Comparison of ENCODE assay signal across 13 mouse cellular contexts in genomic region chr9:107600745-107601144, GRCm38 (mm10). TPM values are rescaled to one million over a fixed set of nuclear protein-coding genes. Genes with fewer than 3 reads are reported as not detected.
DNase-seq lines count a peak whose midpoint lies in the region; ATAC-seq and TF ChIP-seq lines count a peak whose summit lies in the region.
"Had no signal": no experiment of that assay in that cellular context is flagged by ENCODE, and none has a peak within 500 bp of the region (broad histone marks: within the 10 kb centered on the region; RNA-seq: fewer than 3 reads in every experiment).

No protein-coding gene starts in this region.

- ATAC-seq in heart, postnatal 0 days (ENCODE audit: insufficient read depth, low read depth) = no peak
- no peak for ATAC-seq in lung, embryonic 14.5 days (ENCODE audit: insufficient read depth)
- ATAC-seq in neural tube, embryonic 15.5 days (ENCODE audit: low FRiP score) = no peak

- 80% methylated on average over 12 of the region's 12 CpGs for WGBS in heart, postnatal 0 days
- WGBS in lung, embryonic 14.5 days = 77% methylated on average over 12 of the region's 12 CpGs
- 87% methylated on average over 12 of the region's 12 CpGs for WGBS in neural tube, embryonic 15.5 days

- TF ChIP-seq RAD21 in MEL (IDR thresholded peaks at IDR 0.05; ENCODE audit: low read depth, low read length) = no peak

- H3K27ac ChIP-seq in heart, postnatal 0 days (ENCODE audit: low read depth) = no peak overlapping the region
- no peak overlapping the region for H3K27ac ChIP-seq in lung, embryonic 14.5 days (ENCODE audit: low read depth)
- no peak overlapping the region for H3K27ac ChIP-seq in MEL (ENCODE audit: control insufficient read depth, low read depth, low read length)
- no peak overlapping the region for H3K27ac ChIP-seq in neural tube, embryonic 15.5 days (replicated peaks)
- H3K27ac ChIP-seq: hindbrain, embryonic 12.5 days; limb, embryonic 10.5 days; midbrain, embryonic 15.5 days had no signal

- no peak for DNase-seq in heart, postnatal 0 days (ENCODE audit: low spot score)
- DNase-seq in heart, adult 18-20 months = no peak
- DNase-seq in lung, embryonic 14.5 days = no peak
- DNase-seq in lung, postnatal 14 days = no peak
- no peak for DNase-seq in MEL (ENCODE audit: low read depth, low spot score)
- peak; percentile 45 for DNase-seq in naive thymus-derived CD4-positive, alpha-beta T cell, adult 2 months (ENCODE audit: low read depth)
- DNase-seq: adrenal gland, postnatal 10 days; thymus, adult 2 months had no signal

- no peak for TF ChIP-seq EP300 in heart, postnatal 0 days (IDR thresholded peaks at IDR 0.05; ENCODE audit: low read depth)
- no peak for TF ChIP-seq EP300 in MEL (IDR thresholded peaks at IDR 0.05; ENCODE audit: low read depth in 1 of 2, low read length in 2 of 2)

- H3K4me1 ChIP-seq in heart, postnatal 0 days (ENCODE audit: control insufficient read depth, insufficient read depth) = peaks cover 15% of the 10 kb centered on the region
- H3K4me1 ChIP-seq in lung, embryonic 14.5 days (ENCODE audit: insufficient read depth) = peaks cover 5% of the 10 kb centered on the region; the same call in 1 of the 2 replicates
- H3K4me1 ChIP-seq in MEL (ENCODE audit: control insufficient read depth in 1 of 2, insufficient read depth in 2 of 2, low read length in 2 of 2) = peaks cover 0 to 18% of the 10 kb centered on the region in 2 experiments; a peak in 2 of 4 replicates
- H3K4me1 ChIP-seq in neural tube, embryonic 15.5 days = peaks cover 13% of the 10 kb centered on the region

- TF ChIP-seq POLR2A in MEL (IDR thresholded peaks at IDR 0.05; ENCODE audit: control insufficient read depth in 1 of 2, insufficient read depth in 1 of 2, low read depth in 1 of 2, low read length in 2 of 2, poor library complexity in 1 of 2) = no peak

- H3K9me3 ChIP-seq in heart, postnatal 0 days (replicated peaks; ENCODE audit: control insufficient read depth, low read length) = no peaks in the 10 kb centered on the region
- H3K9me3 ChIP-seq in lung, embryonic 14.5 days (ENCODE audit: low read depth, low read length) = no peaks in the 10 kb centered on the region
- no peaks in the 10 kb centered on the region for H3K9me3 ChIP-seq in MEL (replicated peaks; ENCODE audit: insufficient read depth, low read length)
- no peaks in the 10 kb centered on the region for H3K9me3 ChIP-seq in neural tube, embryonic 15.5 days (replicated peaks)
- H3K9me3 ChIP-seq: heart, embryonic 12.5 days; hindbrain, embryonic 12.5 days; limb, embryonic 10.5 days; midbrain, embryonic 15.5 days had no signal

- H3K4me3 ChIP-seq in heart, postnatal 0 days (ENCODE audit: low read depth, low read length) = no peak overlapping the region
- no peak overlapping the region for H3K4me3 ChIP-seq in lung, embryonic 14.5 days (ENCODE audit: low read depth, low read length)
- H3K4me3 ChIP-seq in MEL (ENCODE audit: control insufficient read depth in 1 of 2, insufficient read depth in 1 of 2, low read depth in 2 of 2, low read length in 2 of 2) = no peak overlapping the region
- no peak overlapping the region for H3K4me3 ChIP-seq in neural tube, embryonic 15.5 days (replicated peaks)
- H3K4me3 ChIP-seq: heart, embryonic 12.5 days; hindbrain, embryonic 12.5 days; limb, embryonic 10.5 days; midbrain, embryonic 15.5 days had no signal

- no peaks in the 10 kb centered on the region; the same call in 1 of the 2 replicates for H3K79me2 ChIP-seq in MEL (ENCODE audit: control insufficient read depth, insufficient read depth, low read length, poor library complexity)

- no peaks in the 10 kb centered on the region for H3K27me3 ChIP-seq in heart, postnatal 0 days (ENCODE audit: control insufficient read depth, insufficient read depth, low read length)
- H3K27me3 ChIP-seq in lung, embryonic 14.5 days (ENCODE audit: insufficient read depth, low read length) = no peaks in the 10 kb centered on the region
- no peaks in the 10 kb centered on the region for H3K27me3 ChIP-seq in MEL (ENCODE audit: control insufficient read depth in 1 of 2, insufficient read depth in 2 of 2, low read length in 2 of 2)
- no peaks in the 10 kb centered on the region for H3K27me3 ChIP-seq in neural tube, embryonic 15.5 days (replicated peaks)
- H3K27me3 ChIP-seq: midbrain, embryonic 15.5 days had no signal

- H3K36me3 ChIP-seq in heart, postnatal 0 days (replicated peaks; ENCODE audit: control insufficient read depth, insufficient read depth, low read length) = peaks cover 6% of the 10 kb centered on the region; the same call in 1 of the 2 replicates
- H3K36me3 ChIP-seq in lung, embryonic 14.5 days (ENCODE audit: insufficient read depth) = no peaks in the 10 kb centered on the region
- H3K36me3 ChIP-seq in MEL (ENCODE audit: control insufficient read depth in 1 of 2, insufficient read depth in 2 of 2, low read length in 2 of 2) = peaks cover 0 to 6% of the 10 kb centered on the region in 2 experiments; a peak in 2 of 4 replicates
- H3K36me3 ChIP-seq in neural tube, embryonic 15.5 days = no peaks in the 10 kb centered on the region
- H3K36me3 ChIP-seq: hindbrain, embryonic 12.5 days; midbrain, embryonic 15.5 days had no signal

- no peak overlapping the region for H3K9ac ChIP-seq in heart, postnatal 0 days (replicated peaks; ENCODE audit: low read depth, low read length)
- no peak overlapping the region for H3K9ac ChIP-seq in lung, embryonic 14.5 days
- H3K9ac ChIP-seq in MEL (ENCODE audit: control insufficient read depth, low read depth, low read length, poor library complexity, severe bottlenecking) = no peak overlapping the region
- no peak overlapping the region for H3K9ac ChIP-seq in neural tube, embryonic 15.5 days (replicated peaks)
- H3K9ac ChIP-seq: heart, embryonic 12.5 days; midbrain, embryonic 15.5 days had no signal

- peak; percentile 6; the same call in 1 of the 2 replicates for TF ChIP-seq CTCF in heart, postnatal 0 days (IDR thresholded peaks at IDR 0.05; ENCODE audit: low read depth)
- 0 out of 2 replicates have a peak, but pooled peaks have one; percentile 4 for TF ChIP-seq CTCF in lung, embryonic 14.5 days (IDR thresholded peaks at IDR 0.05; ENCODE audit: low read depth)
- TF ChIP-seq CTCF in MEL (IDR thresholded peaks at IDR 0.05 in 2 of 3, conservative IDR thresholded peaks at IDR 0.05 in 1 of 3; ENCODE audit: control insufficient read depth in 1 of 3, insufficient read depth in 1 of 3, low read depth in 2 of 3, low read length in 3 of 3, poor library complexity in 1 of 3, severe bottlenecking in 1 of 3) = peak; percentile 41 to 56 (median 41)

- H3K4me2 ChIP-seq in heart, postnatal 0 days (ENCODE audit: low read depth, low read length) = no peak overlapping the region
- H3K4me2 ChIP-seq in lung, embryonic 14.5 days = no peak overlapping the region
- H3K4me2 ChIP-seq in neural tube, embryonic 15.5 days = no peak overlapping the region
- H3K4me2 ChIP-seq: heart, embryonic 12.5 days; hindbrain, embryonic 12.5 days; midbrain, embryonic 15.5 days had no signal

RNA-seq across cellular contexts. Expression of gene Sema3b, which starts 8.3 kb away (rescaled TPM):
- 21.0 and 34.9 TPM in 2 replicates for total RNA-seq in heart, postnatal 0 days (2014; rRNA removed; ENCODE audit: low replicate concordance)
- polyA plus RNA-seq in heart, postnatal 0 days (2015; fragmentation: Nextera tagmentation; extraction: Ambion mirVana) = 8.9 and 9.1 TPM in 2 replicates
- 10 to 100 TPM; 20.4 to 22.9 TPM for total RNA-seq in heart, adult 18-20 months (2021)
- polyA plus RNA-seq in lung, embryonic 14.5 days (2014; fragmentation: Nextera tagmentation; extraction: Ambion mirVana) = 5.1 and 5.3 TPM in 2 replicates
- 0.04 and 0.07 TPM in 2 replicates for total RNA-seq in MEL (2012; rRNA removed)
- polyA plus RNA-seq in MEL (2012; ENCODE audit: insufficient read depth in 1 of 2, insufficient read length in 2 of 2, low read depth in 1 of 2, low replicate concordance in 2 of 2, missing spikeins in 1 of 2) = under 1 TPM in 1 of 2 experiments, not detected in 1; 0.21 TPM
- 6.6 and 9.7 TPM in 2 replicates for polyA plus RNA-seq in neural tube, embryonic 15.5 days (2015; fragmentation: Nextera tagmentation; extraction: Ambion mirVana)

RNA-seq across cellular contexts. Expression of gene Ifrd2, which starts 13.3 kb away (rescaled TPM):
- total RNA-seq in heart, postnatal 0 days (2014; rRNA removed; ENCODE audit: low replicate concordance) = 22.3 and 31.2 TPM in 2 replicates
- 28.6 and 33.6 TPM in 2 replicates for polyA plus RNA-seq in heart, postnatal 0 days (2015; fragmentation: Nextera tagmentation; extraction: Ambion mirVana)
- total RNA-seq in heart, adult 18-20 months (2021) = 10 to 100 TPM; 48.5 to 48.8 TPM
- polyA plus RNA-seq in lung, embryonic 14.5 days (2014; fragmentation: Nextera tagmentation; extraction: Ambion mirVana) = 57.9 and 64.6 TPM in 2 replicates
- 136 and 147 TPM in 2 replicates for total RNA-seq in MEL (2012; rRNA removed)
- polyA plus RNA-seq in MEL (2012; ENCODE audit: insufficient read depth in 1 of 2, insufficient read length in 2 of 2, low read depth in 1 of 2, low replicate concordance in 2 of 2, missing spikeins in 1 of 2) = 100 to 1,000 TPM in 1 of 2 experiments, not detected in 1; 292 TPM
- polyA plus RNA-seq in neural tube, embryonic 15.5 days (2015; fragmentation: Nextera tagmentation; extraction: Ambion mirVana) = 14.4 and 25.2 TPM in 2 replicates

RNA-seq across cellular contexts. Expression of gene Hyal3, which starts 20.1 kb away (rescaled TPM):
- 0.65 and 0.66 TPM in 2 replicates for total RNA-seq in heart, postnatal 0 days (2014; rRNA removed; ENCODE audit: low replicate concordance)
- polyA plus RNA-seq in heart, postnatal 0 days (2015; fragmentation: Nextera tagmentation; extraction: Ambion mirVana) = 0.29 and 0.44 TPM in 2 replicates
- under 1 TPM; 0.28 to 0.37 TPM for total RNA-seq in heart, adult 18-20 months (2021)
- 0.73 and 1.4 TPM in 2 replicates for polyA plus RNA-seq in lung, embryonic 14.5 days (2014; fragmentation: Nextera tagmentation; extraction: Ambion mirVana)
- 1.8 and 2.3 TPM in 2 replicates for total RNA-seq in MEL (2012; rRNA removed)
- 1 to 10 TPM in 1 of 2 experiments, not detected in 1; 6.8 TPM for polyA plus RNA-seq in MEL (2012; ENCODE audit: insufficient read depth in 1 of 2, insufficient read length in 2 of 2, low read depth in 1 of 2, low replicate concordance in 2 of 2, missing spikeins in 1 of 2)
- 2.0 and 2.2 TPM in 2 replicates for polyA plus RNA-seq in neural tube, embryonic 15.5 days (2015; fragmentation: Nextera tagmentation; extraction: Ambion mirVana)

RNA-seq across cellular contexts. Expression of gene Naa80, which starts 22.1 kb away (rescaled TPM):
- 28.4 and 58.8 TPM in 2 replicates for total RNA-seq in heart, postnatal 0 days (2014; rRNA removed; ENCODE audit: low replicate concordance)
- polyA plus RNA-seq in heart, postnatal 0 days (2015; fragmentation: Nextera tagmentation; extraction: Ambion mirVana) = 14.5 and 17.5 TPM in 2 replicates
- 10 to 100 TPM; 16.1 to 20.1 TPM for total RNA-seq in heart, adult 18-20 months (2021)
- polyA plus RNA-seq in lung, embryonic 14.5 days (2014; fragmentation: Nextera tagmentation; extraction: Ambion mirVana) = 14.7 and 17.2 TPM in 2 replicates
- total RNA-seq in MEL (2012; rRNA removed) = 14.3 and 15.1 TPM in 2 replicates
- polyA plus RNA-seq in MEL (2012; ENCODE audit: insufficient read depth in 1 of 2, insufficient read length in 2 of 2, low read depth in 1 of 2, low replicate concordance in 2 of 2, missing spikeins in 1 of 2) = 10 to 100 TPM in 1 of 2 experiments, not detected in 1; 74.0 TPM
- polyA plus RNA-seq in neural tube, embryonic 15.5 days (2015; fragmentation: Nextera tagmentation; extraction: Ambion mirVana) = 16.9 and 19.7 TPM in 2 replicates

RNA-seq across cellular contexts. Expression of gene Hyal1, which starts 24.0 kb away (rescaled TPM):
- total RNA-seq in heart, postnatal 0 days (2014; rRNA removed; ENCODE audit: low replicate concordance) = 14.0 and 21.3 TPM in 2 replicates
- polyA plus RNA-seq in heart, postnatal 0 days (2015; fragmentation: Nextera tagmentation; extraction: Ambion mirVana) = 5.7 and 6.0 TPM in 2 replicates
- 1 to 10 TPM; 3.4 to 5.1 TPM for total RNA-seq in heart, adult 18-20 months (2021)
- polyA plus RNA-seq in lung, embryonic 14.5 days (2014; fragmentation: Nextera tagmentation; extraction: Ambion mirVana) = 5.2 and 5.9 TPM in 2 replicates
- 1.1 and 1.3 TPM in 2 replicates for total RNA-seq in MEL (2012; rRNA removed)
- 1 to 10 TPM in 1 of 2 experiments, not detected in 1; 3.4 TPM for polyA plus RNA-seq in MEL (2012; ENCODE audit: insufficient read depth in 1 of 2, insufficient read length in 2 of 2, low read depth in 1 of 2, low replicate concordance in 2 of 2, missing spikeins in 1 of 2)
- 8.5 and 11.0 TPM in 2 replicates for polyA plus RNA-seq in neural tube, embryonic 15.5 days (2015; fragmentation: Nextera tagmentation; extraction: Ambion mirVana)
